Mouse (Mus musculus) liver, embryonic 14.5 days (tissue): ENCODE results near the gene Myo9b. TPM values are rescaled to one million over a fixed set of nuclear protein-coding genes. Genes with fewer than 3 reads are reported as not detected.
"Not testable (repeated sequence)": the region's sequence is repeated elsewhere in the genome, so short reads cannot be mapped to it uniquely, and the experiment has no call there.

Experiments used
- ATAC-seq: fragments of 200-750 bp; cut with Nextera tagmentation; 2 replicates; pipeline ENCODE4 v1.8.0; 2017; ENCODE audit warnings: moderate number of reproducible peaks, mild to moderate bottlenecking, moderate library complexity; ENCODE audit not compliant: insufficient read depth
- DNase-seq, 3 experiments: peaks; one replicate each; pipeline ENCODE4 v3.0.0-alpha.2; 2012 to 2013; ENCODE audit warnings: low read depth in 3 of 3, low spot score in 3 of 3
- H3K27ac ChIP-seq: fragments of 300-500 bp; sonication (generic); 2 replicates; pipeline ENCODE4 v1.5.1; 2014; ENCODE audit warnings: moderate library complexity, mild to moderate bottlenecking, control low read depth, inconsistent platforms
- H3K27me3 ChIP-seq: fragments of 300-500 bp; sonication (generic); 2 replicates; pipeline ENCODE4 v1.6.1; 2014; ENCODE audit warnings: mild to moderate bottlenecking, low read length, moderate library complexity; ENCODE audit not compliant: control insufficient read depth, insufficient read depth
- H3K36me3 ChIP-seq: fragments of 300-500 bp; sonication (generic); replicated peaks from 2 replicates; pipeline ENCODE4 v1.6.1; 2014; ENCODE audit warnings: low read depth; ENCODE audit not compliant: control insufficient read depth, insufficient read depth
- H3K4me1 ChIP-seq, 2 experiments: fragments of 200-500 bp in 1 of 2; fragments of 300-500 bp in 1 of 2; sonication (generic) in 1 of 2; replicated peaks; 2 replicates each; pipeline ENCODE4 v1.6.1; 2012 to 2014; ENCODE audit warnings: antibody characterized with exemption in 1 of 2, inconsistent platforms in 1 of 2, low read length in 1 of 2; ENCODE audit not compliant: control insufficient read depth in 2 of 2, insufficient read depth in 2 of 2
- H3K4me2 ChIP-seq: fragments of 300-500 bp; sonication (generic); 2 replicates; pipeline ENCODE4 v1.6.1; 2014; ENCODE audit warnings: low read depth, mild to moderate bottlenecking, control low read depth, moderate library complexity
- H3K4me3 ChIP-seq, 2 experiments: fragments of 200-500 bp in 1 of 2; fragments of 300-500 bp in 1 of 2; sonication (generic) in 1 of 2; 2 replicates each; pipeline ENCODE4 v1.5.1; 2012 to 2014; ENCODE audit warnings: low read depth in 2 of 2, low read length in 2 of 2, mild to moderate bottlenecking in 2 of 2, control low read depth in 1 of 2, inconsistent platforms in 1 of 2, moderate library complexity in 1 of 2; ENCODE audit not compliant: insufficient read depth in 1 of 2
- H3K9ac ChIP-seq: fragments of 300-500 bp; sonication (generic); replicated peaks from 2 replicates; pipeline ENCODE4 v1.6.1; 2014; ENCODE audit warnings: mild to moderate bottlenecking, control low read depth, moderate library complexity
- H3K9me3 ChIP-seq: fragments of 300-500 bp; sonication (generic); 2 replicates; pipeline ENCODE4 v1.6.1; 2016; ENCODE audit warnings: low read length, mixed read lengths; ENCODE audit not compliant: control insufficient read depth
- CTCF ChIP-seq: IDR thresholded peaks from 2 replicates; pipeline ENCODE4 v1.5.1; 2016; ENCODE audit warnings: antibody characterized with exemption, low read depth, control low read depth
- EP300 ChIP-seq: IDR thresholded peaks from 2 replicates; pipeline ENCODE4 v1.6.1; 2016; ENCODE audit warnings: antibody characterized with exemption, low read depth
- WGBS: fragments of 180-500 bp; shearing (Covaris S2); extraction: QIAGEN DNeasy Blood & Tissue Kit; methylation state at CpG from one replicate; pipeline ENCODE4 v1.1.7; 2014; ENCODE audit not compliant: insufficient replicate concordance; 5-methylcytosine and 5-hydroxymethylcytosine counted together
- polyA plus RNA-seq, 2 experiments: library from polyadenylated mRNA; depleted of rRNA in 1 of 2; stranded (reverse) in 1 of 2; unstranded in 1 of 2; fragments of >200 nt; fragmentation: Nextera tagmentation in 1 of 2; extraction: Ambion mirVana in 1 of 2; gene quantifications; 2 replicates each; pipeline versions ENCODE4 v1.2.1 to v1.2.3; 2012 to 2014

Myo9b gene
- polyA plus RNA-seq, 2 experiments = 5.8 to 6.4 TPM

DNA sequence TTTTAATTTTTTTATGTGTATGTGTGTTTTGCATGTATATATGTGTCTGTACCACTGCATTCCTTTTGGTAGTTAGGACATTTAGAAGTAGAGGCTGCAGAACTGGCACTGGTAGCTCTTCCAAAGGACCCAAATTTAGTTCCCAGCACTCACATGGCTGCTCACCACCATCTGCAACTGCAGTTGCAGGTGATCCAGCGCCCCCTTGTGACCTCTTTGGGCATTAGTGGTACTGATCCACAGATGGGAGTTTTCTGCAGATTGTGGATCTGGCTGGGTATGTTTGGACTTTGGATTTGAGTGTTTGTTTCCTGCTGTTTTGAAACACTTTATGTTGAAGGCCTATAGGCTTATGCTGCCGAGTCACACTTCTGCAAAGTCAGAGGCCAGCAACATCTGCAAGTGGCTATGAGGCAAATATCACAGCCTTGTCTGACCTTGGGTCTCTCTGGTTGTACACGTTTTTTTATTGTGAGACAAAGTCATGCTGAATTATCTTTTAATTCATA is 16.0 kb downstream of the Myo9b start:
- ATAC-seq = no peak
- WGBS = 50% methylated on average over 3 of the region's 3 CpGs
- Histone ChIP-seq H3K36me3 (peaks cover 10% of the 10 kb centered on the region), H3K4me3 (no peak overlapping the region), H3K4me1 (peaks cover 0 to 5% of the 10 kb centered on the region in 2 experiments; a peak in 1 of 4 replicates), H3K27ac (no peak overlapping the region), H3K4me2 (no peak overlapping the region), H3K9ac (no peak overlapping the region), H3K9me3 (no peaks in the 10 kb centered on the region), H3K27me3 (no peaks in the 10 kb centered on the region)
- TF ChIP-seq CTCF = peak; percentile 55
- TF ChIP-seq EP300 = no peak
- DNase-seq = no peak

DNA sequence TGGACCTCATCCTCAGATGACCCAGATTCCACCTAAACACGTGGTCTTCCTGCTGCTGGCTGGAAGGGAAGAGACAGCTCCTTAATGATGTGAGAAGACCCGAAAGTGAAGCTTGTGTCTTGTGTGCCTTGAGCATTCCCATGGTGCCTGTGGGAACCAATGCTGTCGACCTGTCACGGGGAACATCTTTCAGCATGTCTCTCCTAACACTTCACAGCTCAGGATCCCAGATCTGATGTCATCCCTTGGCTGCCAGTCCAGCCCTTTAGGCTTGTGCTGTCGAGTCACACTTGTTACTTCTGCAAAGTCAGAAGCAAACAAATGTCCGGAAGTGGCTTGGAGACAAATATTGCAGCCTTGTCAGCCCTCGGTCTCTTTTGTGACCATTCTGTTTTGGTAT is 16.6 kb downstream of the Myo9b start:
- H3K36me3 ChIP-seq = peaks cover 10% of the 10 kb centered on the region
- ATAC-seq = no peak
- no peak for DNase-seq
- no peak overlapping the region for H3K27ac ChIP-seq
- H3K4me3 ChIP-seq = no peak overlapping the region
- no peak overlapping the region for H3K9ac ChIP-seq
- H3K9me3 ChIP-seq = no peaks in the 10 kb centered on the region
- TF ChIP-seq CTCF = no peak
- no peak for TF ChIP-seq EP300
- H3K4me1 ChIP-seq = peaks cover 0 to 5% of the 10 kb centered on the region in 2 experiments; a peak in 1 of 4 replicates
- no peak overlapping the region for H3K4me2 ChIP-seq
- WGBS = 64% methylated on average over 7 of the region's 7 CpGs
- H3K27me3 ChIP-seq = no peaks in the 10 kb centered on the region

DNA sequence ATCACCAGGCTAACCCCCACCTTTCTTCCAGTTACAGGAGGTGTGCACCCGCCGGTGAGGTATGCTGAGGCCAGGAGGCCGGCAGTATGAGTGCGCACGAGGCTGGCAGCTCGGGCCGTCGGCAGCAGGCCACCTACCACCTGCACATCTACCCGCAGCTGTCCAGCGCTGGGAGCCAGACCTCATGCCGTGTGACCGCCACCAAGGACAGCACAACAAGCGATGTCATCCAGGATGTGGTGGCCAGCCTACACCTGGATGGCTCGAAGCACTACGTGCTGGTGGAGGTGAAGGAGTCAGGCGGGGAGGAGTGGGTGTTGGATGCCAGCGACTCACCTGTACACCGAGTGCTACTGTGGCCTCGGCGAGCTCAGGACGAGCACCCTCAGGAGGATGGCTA is 17.7 kb downstream of the Myo9b start:
- Histone ChIP-seq H3K9me3 (no peaks in the 10 kb centered on the region), H3K4me1 (peaks cover 0 to 5% of the 10 kb centered on the region in 2 experiments; a peak in 1 of 4 replicates), H3K27me3 (no peaks in the 10 kb centered on the region), H3K4me2 (no peak overlapping the region), H3K4me3 (no peak overlapping the region), H3K36me3 (peaks cover 10% of the 10 kb centered on the region), H3K9ac (no peak overlapping the region), H3K27ac (no peak overlapping the region)
- no peak for ATAC-seq
- DNase-seq = no peak
- TF ChIP-seq CTCF = no peak
- WGBS = 85% methylated on average over 21 of the region's 21 CpGs

DNA sequence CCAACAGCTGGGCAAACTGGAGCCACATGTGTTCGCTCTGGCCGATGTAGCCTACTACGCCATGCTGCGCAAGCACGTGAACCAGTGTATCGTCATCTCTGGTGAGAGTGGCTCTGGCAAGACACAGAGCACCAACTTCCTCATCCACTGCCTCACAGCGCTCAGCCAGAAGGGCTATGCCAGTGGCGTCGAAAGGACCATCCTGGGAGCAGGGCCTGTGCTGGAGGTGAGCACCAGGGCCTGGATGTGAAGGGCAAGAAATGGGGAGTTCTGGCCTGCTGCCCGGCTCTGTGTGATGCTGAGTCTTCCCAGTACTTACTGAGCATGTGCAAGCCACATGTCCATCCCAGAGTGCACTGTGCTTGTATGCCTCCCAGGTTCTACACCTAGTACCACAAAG is 18.4 kb downstream of the Myo9b start:
- H3K4me3 ChIP-seq = no peak overlapping the region
- ATAC-seq (no peak), DNase-seq (no peak)
- H3K4me2 ChIP-seq = no peak overlapping the region
- 91% methylated on average over 10 of the region's 10 CpGs for WGBS
- peaks cover 10% of the 10 kb centered on the region for H3K36me3 ChIP-seq
- H3K9ac ChIP-seq = no peak overlapping the region
- no peaks in the 10 kb centered on the region for H3K9me3 ChIP-seq
- no peak for TF ChIP-seq CTCF
- TF ChIP-seq EP300 = no peak
- H3K27me3 ChIP-seq = no peaks in the 10 kb centered on the region
- no peak overlapping the region for H3K27ac ChIP-seq
- H3K4me1 ChIP-seq = peaks cover 0 to 2% of the 10 kb centered on the region in 2 experiments; a peak in 1 of 4 replicates

DNA sequence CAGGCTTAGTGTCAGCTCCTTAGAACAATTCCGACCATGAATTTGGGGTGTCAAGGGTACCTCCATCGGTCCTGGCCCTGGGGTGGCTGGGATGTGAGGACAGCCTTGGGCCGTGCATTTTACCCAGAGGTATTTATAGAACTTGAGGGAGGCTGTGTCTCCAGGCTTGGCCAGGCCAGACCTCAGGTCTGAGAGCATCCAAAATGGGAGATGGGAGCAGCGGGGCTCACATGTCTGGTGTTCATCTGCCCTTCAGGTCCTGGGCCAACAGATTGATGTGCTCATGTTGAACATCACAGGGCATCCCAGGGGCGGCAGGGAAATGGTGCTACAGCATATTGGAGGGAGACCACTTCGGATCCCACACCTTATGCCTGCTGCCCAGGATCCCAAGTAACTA is 18.8 kb downstream of the Myo9b start:
- no peaks in the 10 kb centered on the region for H3K27me3 ChIP-seq
- ATAC-seq = no peak

DNA sequence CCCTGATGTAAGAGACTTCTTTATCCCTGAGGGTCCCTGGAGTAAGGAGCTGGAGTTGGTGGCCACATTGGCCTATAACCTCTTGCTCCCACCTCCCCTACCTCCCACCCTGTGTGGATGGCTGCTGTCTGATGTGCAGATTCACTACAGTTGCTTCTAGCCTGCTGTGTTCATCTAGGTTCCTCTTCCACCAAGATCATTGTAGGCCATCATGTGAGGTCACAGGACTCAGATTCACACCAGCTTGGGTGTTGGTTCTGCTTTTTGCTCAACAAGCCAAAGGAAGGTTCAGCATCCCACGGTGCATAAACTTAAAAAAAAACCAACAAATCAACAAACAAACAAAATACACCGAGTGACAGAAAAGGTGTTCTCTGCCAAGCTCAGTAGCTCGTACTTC is 21.4 kb downstream of the Myo9b start:
- WGBS = 57% methylated on average over 3 of the region's 3 CpGs
- H3K36me3 ChIP-seq = not testable (repeated sequence)

More for the DNA sequence above, 18.8 kb downstream of the Myo9b start:
- Histone ChIP-seq H3K4me1 (no peaks in the 10 kb centered on the region), H3K36me3 (peaks cover 10% of the 10 kb centered on the region), H3K4me2 (no peak overlapping the region), H3K27ac (no peak overlapping the region), H3K9me3 (no peaks in the 10 kb centered on the region), H3K4me3 (no peak overlapping the region), H3K9ac (no peak overlapping the region)
- WGBS = 80% methylated on average over 6 of the region's 6 CpGs
- no peak for TF ChIP-seq CTCF
- no peak for TF ChIP-seq EP300
- DNase-seq = no peak

More for the DNA sequence above, 21.4 kb downstream of the Myo9b start:
- not testable (repeated sequence) for H3K27me3 ChIP-seq, ATAC-seq, H3K27ac ChIP-seq, H3K4me2 ChIP-seq, H3K9ac ChIP-seq, H3K4me1 ChIP-seq, DNase-seq, H3K4me3 ChIP-seq, H3K9me3 ChIP-seq
